Mouse (Mus musculus): ENCODE measurements around the gene Tpi1.

DNA sequence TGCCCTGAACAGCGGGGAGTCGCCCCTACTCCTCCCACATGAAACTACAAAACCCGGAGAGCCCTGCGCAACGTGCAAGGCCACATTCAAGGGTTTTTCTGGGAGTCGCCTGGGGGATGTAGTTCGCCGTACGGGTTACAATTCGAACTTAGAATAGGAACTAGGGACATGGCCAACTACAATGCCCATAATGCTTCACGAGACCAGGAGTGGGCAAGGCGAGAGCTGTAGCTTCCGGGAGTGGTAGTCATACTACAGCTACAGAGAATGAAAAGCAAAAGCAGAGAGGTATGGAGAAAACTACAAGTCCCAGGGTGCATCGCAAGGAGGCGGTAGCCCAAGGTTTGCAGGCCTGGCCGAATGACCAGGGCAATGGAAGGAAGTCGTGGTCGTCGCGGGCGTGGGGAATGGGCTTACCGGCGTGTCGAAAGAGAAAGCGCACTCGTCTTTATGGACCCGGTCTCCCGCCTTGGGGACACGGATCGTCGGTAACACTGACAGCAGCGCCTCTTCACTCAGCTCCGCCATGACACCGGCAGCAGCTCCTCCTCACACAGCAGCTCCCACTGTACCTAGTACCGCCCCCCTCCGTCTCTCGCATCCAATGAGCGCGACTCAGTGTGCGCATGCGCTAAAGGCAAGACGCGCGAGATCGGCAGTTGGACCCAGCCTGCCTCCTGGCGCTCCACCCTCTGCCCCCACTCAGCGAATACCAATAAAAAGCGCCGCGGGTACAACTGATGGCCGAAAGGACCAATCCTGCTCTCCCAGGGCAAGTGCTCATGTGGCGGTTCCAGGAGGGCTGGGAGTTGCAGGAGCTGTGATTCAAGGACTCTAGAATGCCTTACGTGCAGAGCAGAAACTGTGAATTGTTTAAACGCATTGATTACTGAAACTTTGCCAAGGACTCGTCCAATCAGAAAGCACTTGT lies 15.0 kb upstream of the Tpi1 start, which contains the start of the genes Usp5 and Cdca3:
- TF ChIP-seq EP300 (IDR thresholded peaks at IDR 0.05) = no peak
- peak; percentile 57 for TF ChIP-seq CTCF (IDR thresholded peaks at IDR 0.05)

Measured in lung, postnatal 0 days (tissue).